Mouse (Mus musculus) left cerebral cortex, postnatal 36 days (tissue): ENCODE measurements around the gene Hsf5. TPM values are rescaled to one million over a fixed set of nuclear protein-coding genes. Genes with fewer than 3 reads are reported as not detected.

Source experiments
- DNase-seq, 2 experiments: peaks; one replicate each; pipeline ENCODE4 v3.0.0; 2021 to 2022; ENCODE audit warnings: low spot score in 2 of 2, mixed read lengths in 1 of 2
- intact Hi-C: fragments of 180-260 bp; cut with DNase I; formaldehyde crosslinking; loops from one replicate; pipeline ENCODE4 v1.15.1; 2025
- total RNA-seq, 2 experiments: library from RNA; stranded (reverse); gene quantifications; 2 replicates each; pipeline ENCODE4 v1.2.3; 2021

Hsf5 gene
- total RNA-seq, 2 experiments from 2014 or later, result 0.42 to 0.57 TPM

DNA sequence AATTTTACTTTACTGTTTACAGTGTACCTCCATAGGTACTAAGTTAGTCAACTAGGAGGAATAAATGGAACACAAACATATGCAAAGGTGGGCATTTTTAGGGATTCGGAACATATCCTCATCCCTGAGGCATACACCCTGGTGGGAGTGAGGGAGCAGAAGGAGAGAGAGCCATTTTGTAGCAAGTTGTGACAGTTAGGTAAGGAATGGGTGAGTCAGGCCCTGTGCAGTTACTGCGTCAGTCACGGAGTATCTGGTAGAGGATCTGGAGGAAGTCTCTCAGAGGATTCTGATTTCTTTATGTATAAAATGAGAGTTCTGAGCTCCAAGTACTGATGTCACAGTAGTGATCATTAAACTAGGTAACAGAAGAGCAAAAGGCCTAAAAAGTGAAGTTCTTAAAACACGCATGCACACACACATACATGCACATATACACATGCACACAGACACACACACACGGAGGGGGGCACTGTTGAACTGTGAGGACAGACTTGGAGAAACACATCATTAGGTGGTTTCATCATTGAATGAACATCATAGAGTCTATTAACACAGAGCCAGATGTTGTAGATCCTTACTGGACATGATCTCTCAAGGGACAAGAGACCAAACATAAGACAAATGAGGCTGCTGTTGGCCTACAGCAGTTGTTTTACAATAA lies 29.6 kb upstream of the Hsf5 start:
- DNase-seq, result no peak
- intact Hi-C loops, result no loop called here

DNA sequence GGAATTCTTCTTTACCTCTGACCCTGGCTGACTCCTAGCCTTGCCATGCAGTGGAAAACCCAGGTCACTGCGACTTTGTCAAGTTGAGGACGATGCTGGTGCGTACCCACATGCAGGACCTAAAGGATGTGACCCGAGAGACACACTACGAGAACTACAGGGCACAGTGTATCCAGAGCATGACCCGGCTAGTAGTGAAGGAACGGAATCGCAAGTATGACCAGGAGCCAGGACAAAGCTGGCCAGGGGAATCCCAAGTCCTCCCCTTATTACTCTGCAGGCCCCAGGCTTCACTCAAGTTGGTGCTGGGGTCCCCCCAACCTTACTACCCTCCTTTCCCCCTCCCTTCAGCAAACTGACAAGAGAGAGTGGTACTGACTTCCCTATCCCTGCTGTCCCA lies 27.4 kb upstream of the Hsf5 start:
- no peak for DNase-seq
- intact Hi-C loops, result no loop called here

DNA sequence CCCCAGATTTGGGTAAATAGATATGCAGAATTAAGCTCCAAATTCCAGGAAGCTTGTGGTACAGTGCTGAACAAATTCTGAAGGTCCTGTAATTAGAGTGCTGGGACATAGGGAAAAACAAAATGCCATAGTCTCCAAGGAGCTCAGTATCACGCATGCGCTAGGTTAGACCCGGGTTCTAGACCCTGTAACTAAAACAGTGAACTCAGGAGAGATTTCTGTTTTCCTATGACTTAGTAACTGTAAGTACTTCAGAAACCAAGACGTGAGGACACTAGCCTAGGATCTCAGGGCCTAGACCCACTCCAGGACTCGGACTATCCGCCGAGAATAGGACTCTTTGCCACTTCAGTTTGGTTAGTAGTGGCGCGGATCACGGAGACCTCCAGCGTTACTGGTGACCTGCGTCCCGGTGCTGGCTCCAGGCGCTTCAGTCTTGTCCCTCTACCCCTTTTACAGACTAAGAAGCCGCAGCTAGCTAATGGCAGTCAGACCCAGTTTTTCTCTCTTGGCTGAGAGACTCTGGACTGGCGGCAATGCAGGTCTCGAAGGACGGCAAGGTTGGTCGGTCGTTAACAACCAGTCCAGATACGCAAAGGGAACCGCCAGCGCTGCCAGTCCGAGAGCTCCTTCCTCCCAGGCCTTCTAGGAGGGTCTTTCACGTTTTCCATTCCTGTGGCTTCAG lies 26.0 kb upstream of the Hsf5 start:
- peak; percentile 35 to 48 for DNase-seq
- intact Hi-C loops, result no loop called here

GRCm38 (mm10) chr11:87591526-87592353 lies 25.2 kb upstream of the Hsf5 start, which contains the start of gene Mtmr4:
Mtmr4 (plus strand) TSS chr11:87592162.
- intact Hi-C loops, result no loop called here
- DNase-seq, result peak; percentile 100

- DNase-seq, result no peak
- intact Hi-C loops, result no loop called here
Observed at GRCm38 (mm10) chr11:87592354-87592695, 24.6 kb upstream of the Hsf5 start.

DNA sequence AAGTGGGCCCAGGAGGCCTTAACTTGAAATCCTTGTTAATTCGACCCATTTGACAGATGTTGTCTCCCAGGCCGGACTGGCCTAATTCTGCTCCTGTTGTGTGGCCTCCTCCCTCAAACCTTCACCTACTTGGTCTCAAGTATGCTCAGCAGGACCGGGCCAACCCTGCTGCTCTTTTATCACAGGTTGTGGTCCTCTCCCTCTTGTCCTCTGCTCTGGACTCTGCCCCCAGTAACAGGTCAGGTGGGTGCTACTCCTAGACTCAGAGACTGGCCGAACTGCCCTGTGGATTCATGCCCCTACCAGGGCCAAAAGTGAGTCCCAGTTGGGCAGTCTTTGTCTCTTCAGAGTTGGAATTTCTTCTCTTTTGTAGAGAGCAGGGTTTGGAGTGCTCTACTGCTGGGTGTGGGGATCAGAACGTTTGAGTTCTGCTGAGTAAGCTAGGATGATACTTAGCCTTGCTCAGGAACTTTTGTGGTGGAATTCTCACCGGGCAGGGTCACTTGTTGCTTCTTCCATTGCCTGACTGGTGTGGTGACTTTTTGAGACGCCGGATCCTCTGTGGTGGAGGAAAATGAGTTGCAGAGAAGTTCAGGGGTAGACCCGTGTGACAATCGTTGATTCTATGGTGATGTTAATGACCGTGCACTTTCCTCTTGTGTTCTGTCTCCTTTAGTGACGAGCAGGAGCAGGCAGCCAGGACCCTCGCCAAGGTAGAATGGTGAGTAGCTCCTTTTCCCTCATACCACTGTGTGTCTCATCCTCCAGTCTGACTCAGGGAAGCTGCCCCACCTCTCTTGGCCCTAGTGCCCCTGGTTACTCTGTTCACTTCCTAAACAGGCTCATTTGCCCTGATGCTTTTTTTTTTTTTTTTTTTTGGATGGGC lies 24.0 kb upstream of the Hsf5 start:
- DNase-seq, result no peak
- intact Hi-C loops, result no loop called here

GRCm38 (mm10) chr11:87595327-87595841 lies 21.6 kb upstream of the Hsf5 start:
- intact Hi-C loops, result no loop called here
- peak; percentile 84 to 89 for DNase-seq

DNA sequence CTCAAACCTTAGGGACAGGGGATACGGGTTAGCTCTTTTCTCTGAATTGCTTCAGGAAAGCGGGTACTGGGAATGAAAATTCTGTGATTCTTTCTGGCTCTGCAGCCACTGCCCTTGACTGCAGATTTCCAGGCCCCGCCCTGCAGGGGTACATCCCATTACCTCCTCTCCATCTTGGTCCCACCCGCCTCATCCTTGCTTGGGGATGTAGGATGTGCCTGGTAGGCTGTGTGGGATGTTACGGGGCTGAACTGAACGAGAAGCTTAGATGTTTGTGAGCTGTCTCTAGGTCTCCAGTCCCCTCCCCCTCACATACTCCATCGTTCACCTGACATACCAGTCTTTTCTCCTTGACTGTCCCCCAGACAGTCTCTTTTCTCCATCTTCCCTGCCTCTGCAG lies 21.0 kb upstream of the Hsf5 start:
- intact Hi-C loops, result no loop called here
- peak; percentile 42 to 52 for DNase-seq

- intact Hi-C loops, result no loop called here
- DNase-seq, result no peak
Observed at GRCm38 (mm10) chr11:87596492-87596891, 20.5 kb upstream of the Hsf5 start.

- no peak for DNase-seq
- intact Hi-C loops, result no loop called here
Observed at GRCm38 (mm10) chr11:87597061-87597460, 19.9 kb upstream of the Hsf5 start.

GRCm38 (mm10) chr11:87599395-87600089 lies 17.4 kb upstream of the Hsf5 start:
- DNase-seq, result no peak
- intact Hi-C loops, result loop anchor here (5.0 kb wide), 1 partner anchor 178 kb away; no protein-coding TSS in a partner anchor

- no peak for DNase-seq
- intact Hi-C loops, result loop anchor here (5.0 kb wide), 1 partner anchor 177 kb away; no protein-coding TSS in a partner anchor
Observed at GRCm38 (mm10) chr11:87600322-87600853, 16.6 kb upstream of the Hsf5 start.

- no peak for DNase-seq
- intact Hi-C loops, result loop anchor here (5.0 kb wide), 1 partner anchor 175 kb away; no protein-coding TSS in a partner anchor
Observed at GRCm38 (mm10) chr11:87602234-87602633, 14.7 kb upstream of the Hsf5 start.

GRCm38 (mm10) chr11:87603571-87603970 lies 13.4 kb upstream of the Hsf5 start:
- no peak for DNase-seq
- intact Hi-C loops, result loop anchor here (5.0 kb wide), 1 partner anchor 174 kb away; no protein-coding TSS in a partner anchor

GRCm38 (mm10) chr11:87609264-87609663 lies 7.7 kb upstream of the Hsf5 start:
- no peak for DNase-seq
- intact Hi-C loops, result no loop called here

DNA sequence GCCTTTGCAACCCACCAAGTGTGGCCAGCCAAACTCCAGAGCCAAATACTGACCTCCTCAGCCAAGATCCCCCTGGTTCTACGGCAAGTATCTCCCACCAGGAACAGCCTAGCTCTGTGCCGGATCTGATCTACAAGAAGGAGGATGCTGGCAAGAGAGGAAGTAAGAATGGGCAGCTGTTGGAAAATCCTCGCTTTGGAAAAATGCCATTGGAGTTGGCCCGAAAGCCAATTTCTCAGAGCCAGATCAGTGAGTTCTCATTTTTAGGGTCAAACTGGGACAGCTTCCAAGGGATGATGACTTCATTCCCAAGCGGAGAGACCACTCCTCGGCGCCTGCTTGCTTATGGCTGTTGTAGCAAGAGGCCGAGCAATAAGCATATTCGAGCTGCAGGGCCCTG lies 5.4 kb upstream of the Hsf5 start:
- intact Hi-C loops, result no loop called here
- no peak for DNase-seq

GRCm38 (mm10) chr11:87613972-87614371 lies 3.0 kb upstream of the Hsf5 start:
- no peak for DNase-seq
- intact Hi-C loops, result no loop called here

DNA sequence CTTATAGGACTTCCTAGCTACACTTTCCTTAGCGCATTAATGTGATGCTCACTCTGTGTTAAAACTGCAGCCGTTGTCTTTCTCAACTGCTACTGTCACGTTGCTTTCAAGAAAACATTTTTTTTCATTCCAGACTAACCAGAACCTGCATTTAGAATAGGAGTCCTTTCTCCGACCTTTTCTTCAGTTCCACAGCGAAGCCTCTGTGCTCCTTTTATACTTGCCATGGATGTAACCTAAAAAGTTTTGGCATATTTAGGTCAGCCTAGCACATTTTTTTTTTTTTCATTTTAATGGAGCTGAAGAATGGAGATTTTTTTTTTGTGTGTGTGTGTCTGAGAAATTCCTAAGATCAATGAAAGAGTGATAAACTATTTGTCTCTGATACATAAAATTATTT lies 1.4 kb upstream of the Hsf5 start:
- intact Hi-C loops, result no loop called here
- no peak for DNase-seq
